Mouse (Mus musculus): ENCODE measurements at regions not wholly inside any gene's neighbourhood (a gene's known extent, or its start where the extent isn't known, plus 50 kb on each side); places are given as distances from the start of the nearest gene placed in this dataset.

GRCm38 (mm10) chr13:54301677-54302076 is 69.5 kb upstream of the Cplx2 start:
- peaks cover 6% of the 10 kb centered on the region; the same call in 1 of the 2 replicates for H3K4me1 ChIP-seq (ENCODE audit: control insufficient read depth, insufficient read depth, low read length)
- no peak overlapping the region for H3K27ac ChIP-seq (ENCODE audit: low read length)
- H3K9ac ChIP-seq (ENCODE audit: low read depth, low read length) = no peak overlapping the region
- no peak overlapping the region for H3K4me2 ChIP-seq (ENCODE audit: low read depth, low read length)
- H3K27me3 ChIP-seq (replicated peaks; ENCODE audit: control insufficient read depth, insufficient read depth, low read length) = no peaks in the 10 kb centered on the region
- H3K36me3 ChIP-seq (ENCODE audit: control insufficient read depth, insufficient read depth, low read length) = no peaks in the 10 kb centered on the region
- H3K9me3 ChIP-seq (ENCODE audit: control insufficient read depth, low read length) = no peaks in the 10 kb centered on the region
- ATAC-seq = no peak
- peak overlapping the region; percentile 79 for H3K4me3 ChIP-seq (ENCODE audit: low read length)
- WGBS = 39% methylated on average over 6 of the region's 6 CpGs

GRCm38 (mm10) chr13:54302351-54303070 is 68.6 kb upstream of the Cplx2 start:
- H3K4me3 ChIP-seq (ENCODE audit: low read length) = peak overlapping the region; percentile 79
- ATAC-seq = peak; percentile 75
- H3K4me2 ChIP-seq (ENCODE audit: low read depth, low read length) = peak overlapping the region; percentile 94
- H3K4me1 ChIP-seq (ENCODE audit: control insufficient read depth, insufficient read depth, low read length) = peaks cover 11% of the 10 kb centered on the region; the same call in 1 of the 2 replicates
- H3K9me3 ChIP-seq (ENCODE audit: control insufficient read depth, low read length) = no peaks in the 10 kb centered on the region
- no peaks in the 10 kb centered on the region for H3K27me3 ChIP-seq (replicated peaks; ENCODE audit: control insufficient read depth, insufficient read depth, low read length)
- H3K36me3 ChIP-seq (ENCODE audit: control insufficient read depth, insufficient read depth, low read length) = no peaks in the 10 kb centered on the region
- peak overlapping the region; percentile 92 for H3K9ac ChIP-seq (ENCODE audit: low read depth, low read length)
- WGBS = 1% methylated on average over 46 of the region's 58 CpGs
- H3K27ac ChIP-seq (ENCODE audit: low read length) = peak overlapping the region; percentile 99

GRCm38 (mm10) chr13:54303071-54303924 is 67.9 kb upstream of the Cplx2 start:
- under 1% methylated on average over 53 of the region's 54 CpGs for WGBS
- H3K4me1 ChIP-seq (ENCODE audit: control insufficient read depth, insufficient read depth, low read length) = peaks cover 11% of the 10 kb centered on the region; the same call in 1 of the 2 replicates
- peak; percentile 84 for ATAC-seq
- H3K9me3 ChIP-seq (ENCODE audit: control insufficient read depth, low read length) = no peaks in the 10 kb centered on the region
- H3K36me3 ChIP-seq (ENCODE audit: control insufficient read depth, insufficient read depth, low read length) = no peaks in the 10 kb centered on the region
- H3K4me2 ChIP-seq (ENCODE audit: low read depth, low read length) = peak overlapping the region; percentile 94
- peak overlapping the region; percentile 79 for H3K4me3 ChIP-seq (ENCODE audit: low read length)
- peak overlapping the region; percentile 99 for H3K27ac ChIP-seq (ENCODE audit: low read length)
- peak overlapping the region; percentile 92 for H3K9ac ChIP-seq (ENCODE audit: low read depth, low read length)
- no peaks in the 10 kb centered on the region for H3K27me3 ChIP-seq (replicated peaks; ENCODE audit: control insufficient read depth, insufficient read depth, low read length)

- no peak overlapping the region for H3K27ac ChIP-seq (ENCODE audit: low read length)
- peak overlapping the region; percentile 94; the same call in 1 of the 2 replicates for H3K4me2 ChIP-seq (ENCODE audit: low read depth, low read length)
- H3K4me1 ChIP-seq (ENCODE audit: control insufficient read depth, insufficient read depth, low read length) = peaks cover 11% of the 10 kb centered on the region
- no peaks in the 10 kb centered on the region for H3K36me3 ChIP-seq (ENCODE audit: control insufficient read depth, insufficient read depth, low read length)
- no peaks in the 10 kb centered on the region for H3K27me3 ChIP-seq (replicated peaks; ENCODE audit: control insufficient read depth, insufficient read depth, low read length)
- no peak overlapping the region for H3K9ac ChIP-seq (ENCODE audit: low read depth, low read length)
- no peak overlapping the region for H3K4me3 ChIP-seq (ENCODE audit: low read length)
- H3K9me3 ChIP-seq (ENCODE audit: control insufficient read depth, low read length) = no peaks in the 10 kb centered on the region
- no peak for ATAC-seq
- 46% methylated on average over 5 of the region's 5 CpGs for WGBS
Observed at GRCm38 (mm10) chr13:54304251-54304650, 66.9 kb upstream of the Cplx2 start.

- H3K27me3 ChIP-seq (replicated peaks; ENCODE audit: control insufficient read depth, insufficient read depth, low read length) = no peaks in the 10 kb centered on the region
- no peaks in the 10 kb centered on the region for H3K9me3 ChIP-seq (ENCODE audit: control insufficient read depth, low read length)
- H3K27ac ChIP-seq (ENCODE audit: low read length) = no peak overlapping the region
- no peak overlapping the region for H3K9ac ChIP-seq (ENCODE audit: low read depth, low read length)
- H3K4me1 ChIP-seq (ENCODE audit: control insufficient read depth, insufficient read depth, low read length) = peaks cover 31% of the 10 kb centered on the region
- ATAC-seq = no peak
- H3K4me2 ChIP-seq (ENCODE audit: low read depth, low read length) = no peak overlapping the region
- no peaks in the 10 kb centered on the region for H3K36me3 ChIP-seq (ENCODE audit: control insufficient read depth, insufficient read depth, low read length)
- H3K4me3 ChIP-seq (ENCODE audit: low read length) = no peak overlapping the region
- WGBS = 18% methylated on average over 2 of the region's 2 CpGs
Observed at GRCm38 (mm10) chr13:54308591-54308990, 62.6 kb upstream of the Cplx2 start.

- no peak overlapping the region for H3K4me2 ChIP-seq (ENCODE audit: low read depth, low read length)
- H3K27me3 ChIP-seq (replicated peaks; ENCODE audit: control insufficient read depth, insufficient read depth, low read length) = no peaks in the 10 kb centered on the region
- no peak overlapping the region for H3K4me3 ChIP-seq (ENCODE audit: low read length)
- no peaks in the 10 kb centered on the region for H3K9me3 ChIP-seq (ENCODE audit: control insufficient read depth, low read length)
- H3K36me3 ChIP-seq (ENCODE audit: control insufficient read depth, insufficient read depth, low read length) = no peaks in the 10 kb centered on the region
- peaks cover 25% of the 10 kb centered on the region for H3K4me1 ChIP-seq (ENCODE audit: control insufficient read depth, insufficient read depth, low read length)
- no peak overlapping the region for H3K9ac ChIP-seq (ENCODE audit: low read depth, low read length)
- no peak overlapping the region; the same call in 1 of the 2 replicates for H3K27ac ChIP-seq (ENCODE audit: low read length)
- ATAC-seq = no peak
- 38% methylated on average over 5 of the region's 5 CpGs for WGBS
Observed at GRCm38 (mm10) chr13:54309354-54309753, 61.8 kb upstream of the Cplx2 start.

GRCm38 (mm10) chr13:54310144-54310543 is 61.0 kb upstream of the Cplx2 start:
- Histone ChIP-seq H3K9ac (ENCODE audit: low read depth, low read length) (no peak overlapping the region), H3K9me3 (ENCODE audit: control insufficient read depth, low read length) (no peaks in the 10 kb centered on the region), H3K4me3 (ENCODE audit: low read length) (no peak overlapping the region), H3K4me2 (ENCODE audit: low read depth, low read length) (no peak overlapping the region), H3K4me1 (ENCODE audit: control insufficient read depth, insufficient read depth, low read length) (peaks cover 25% of the 10 kb centered on the region), H3K27ac (ENCODE audit: low read length) (no peak overlapping the region), H3K36me3 (ENCODE audit: control insufficient read depth, insufficient read depth, low read length) (no peaks in the 10 kb centered on the region), H3K27me3 (replicated peaks; ENCODE audit: control insufficient read depth, insufficient read depth, low read length) (no peaks in the 10 kb centered on the region)
- 54% methylated on average over 4 of the region's 4 CpGs for WGBS
- no peak for ATAC-seq

- Histone ChIP-seq H3K9ac (ENCODE audit: low read depth, low read length) (no peak overlapping the region), H3K27me3 (replicated peaks; ENCODE audit: control insufficient read depth, insufficient read depth, low read length) (no peaks in the 10 kb centered on the region), H3K4me3 (ENCODE audit: low read length) (no peak overlapping the region), H3K27ac (ENCODE audit: low read length) (no peak overlapping the region), H3K4me1 (ENCODE audit: control insufficient read depth, insufficient read depth, low read length) (peaks cover 25% of the 10 kb centered on the region), H3K36me3 (ENCODE audit: control insufficient read depth, insufficient read depth, low read length) (no peaks in the 10 kb centered on the region), H3K4me2 (ENCODE audit: low read depth, low read length) (no peak overlapping the region), H3K9me3 (ENCODE audit: control insufficient read depth, low read length) (no peaks in the 10 kb centered on the region)
- WGBS = 86% methylated on average over 4 of the region's 4 CpGs
- ATAC-seq = no peak
Observed at GRCm38 (mm10) chr13:54311327-54312026, 59.7 kb upstream of the Cplx2 start.

Data from intestine, embryonic 16.5 days (tissue).